Mouse (Mus musculus) liver, embryonic 12.5 days (tissue): ENCODE data around the gene Ubash3a. TPM values are rescaled to one million over a fixed set of nuclear protein-coding genes. Genes with fewer than 3 reads are reported as not detected.

Experiments
- ATAC-seq: fragments of 200-750 bp; cut with Nextera tagmentation; 2 replicates; pipeline ENCODE4 v1.8.0; 2017; ENCODE audit warnings: moderate number of reproducible peaks, mild to moderate bottlenecking, moderate library complexity
- H3K27ac ChIP-seq: fragments of 300-500 bp; sonication (generic); 2 replicates; pipeline ENCODE4 v1.5.1; 2016; ENCODE audit warnings: mild to moderate bottlenecking
- H3K27me3 ChIP-seq: fragments of 300-500 bp; sonication (generic); replicated peaks from 2 replicates; pipeline ENCODE4 v1.6.1; 2016; ENCODE audit warnings: mild to moderate bottlenecking, moderate library complexity
- H3K36me3 ChIP-seq: fragments of 300-500 bp; sonication (generic); 2 replicates; pipeline ENCODE4 v1.6.1; 2016; ENCODE audit warnings: mild to moderate bottlenecking, moderate library complexity
- H3K4me1 ChIP-seq: fragments of 300-500 bp; sonication (generic); 2 replicates; pipeline ENCODE4 v1.6.1; 2016
- H3K4me2 ChIP-seq: fragments of 300-500 bp; sonication (generic); 2 replicates; pipeline ENCODE4 v1.6.1; 2016; ENCODE audit warnings: mild to moderate bottlenecking, moderate library complexity
- H3K4me3 ChIP-seq: fragments of 300-500 bp; sonication (generic); 2 replicates; pipeline ENCODE4 v1.5.1; 2016; ENCODE audit warnings: mild to moderate bottlenecking, moderate library complexity
- H3K9ac ChIP-seq: fragments of 300-500 bp; sonication (generic); 2 replicates; pipeline ENCODE4 v1.6.1; 2016; ENCODE audit warnings: mild to moderate bottlenecking, moderate library complexity
- H3K9me3 ChIP-seq: fragments of 300-500 bp; sonication (generic); replicated peaks from 2 replicates; pipeline ENCODE4 v1.6.1; 2016; ENCODE audit warnings: mild to moderate bottlenecking, moderate library complexity
- WGBS: fragments of 180-500 bp; shearing (Covaris S2); methylation state at CpG from one replicate; pipeline ENCODE4 v1.1.7; 2016; ENCODE audit not compliant: insufficient replicate concordance; 5-methylcytosine and 5-hydroxymethylcytosine counted together
- polyA plus RNA-seq: library from polyadenylated mRNA; unstranded; fragments of >200 nt; fragmentation: Nextera tagmentation; extraction: Ambion mirVana; gene quantifications from 2 replicates; pipeline ENCODE4 v1.2.1, GENCODE M21; 2016

The Ubash3a gene
- polyA plus RNA-seq, 1 experiment from 2014 or later, result 25.6 TPM

- H3K4me3 ChIP-seq, result no peak overlapping the region
- no peaks in the 10 kb centered on the region for H3K9me3 ChIP-seq
- no peak overlapping the region for H3K27ac ChIP-seq
- no peaks in the 10 kb centered on the region for H3K4me1 ChIP-seq
- H3K27me3 ChIP-seq, result no peaks in the 10 kb centered on the region
- 54% methylated on average over 5 of the region's 5 CpGs for WGBS
- ATAC-seq, result no peak
- no peaks in the 10 kb centered on the region for H3K36me3 ChIP-seq
- H3K9ac ChIP-seq, result no peak overlapping the region
- no peak overlapping the region for H3K4me2 ChIP-seq
These were observed 46.3 kb downstream of the Ubash3a start for GRCm38 (mm10) chr17:31253951-31254350.

GRCm38 (mm10) chr17:31254463-31254931 is 46.8 kb downstream of the Ubash3a start:
- Histone ChIP-seq H3K27me3 (no peaks in the 10 kb centered on the region), H3K4me1 (no peaks in the 10 kb centered on the region), H3K27ac (no peak overlapping the region), H3K4me3 (no peak overlapping the region), H3K36me3 (no peaks in the 10 kb centered on the region), H3K9me3 (no peaks in the 10 kb centered on the region), H3K4me2 (no peak overlapping the region), H3K9ac (no peak overlapping the region)
- no peak for ATAC-seq
- WGBS, result 25% methylated on average over 9 of the region's 9 CpGs

GRCm38 (mm10) chr17:31257149-31257548 is 49.5 kb downstream of the Ubash3a start:
- no peak overlapping the region for H3K4me3 ChIP-seq
- ATAC-seq, result no peak

GRCm38 (mm10) chr17:31257898-31258297 is 50.2 kb downstream of the Ubash3a start:
- ATAC-seq, result no peak
- no peak overlapping the region for H3K9ac ChIP-seq
- no peaks in the 10 kb centered on the region for H3K36me3 ChIP-seq
- H3K9me3 ChIP-seq, result no peaks in the 10 kb centered on the region
- no peak overlapping the region for H3K4me2 ChIP-seq
- no peaks in the 10 kb centered on the region for H3K27me3 ChIP-seq
- H3K4me3 ChIP-seq, result no peak overlapping the region
- no peak overlapping the region for H3K27ac ChIP-seq
- 84% methylated on average over 12 of the region's 12 CpGs for WGBS
- peaks cover 8% of the 10 kb centered on the region; the same call in 1 of the 2 replicates for H3K4me1 ChIP-seq

More at GRCm38 (mm10) chr17:31257149-31257548, 49.5 kb downstream of the Ubash3a start:
- no peak overlapping the region for H3K4me2 ChIP-seq
- H3K9me3 ChIP-seq, result no peaks in the 10 kb centered on the region
- peaks cover 8% of the 10 kb centered on the region; the same call in 1 of the 2 replicates for H3K4me1 ChIP-seq
- no peak overlapping the region for H3K9ac ChIP-seq
- H3K27ac ChIP-seq, result no peak overlapping the region
- H3K27me3 ChIP-seq, result no peaks in the 10 kb centered on the region
- H3K36me3 ChIP-seq, result no peaks in the 10 kb centered on the region
- WGBS, result 41% methylated on average over 1 of the region's 1 CpGs

- ATAC-seq, result no peak
- Histone ChIP-seq H3K9me3 (no peaks in the 10 kb centered on the region), H3K36me3 (no peaks in the 10 kb centered on the region), H3K4me3 (no peak overlapping the region), H3K9ac (no peak overlapping the region), H3K4me2 (no peak overlapping the region), H3K27ac (no peak overlapping the region), H3K4me1 (peaks cover 8% of the 10 kb centered on the region; the same call in 1 of the 2 replicates), H3K27me3 (no peaks in the 10 kb centered on the region)
- WGBS, result 72% methylated on average over 9 of the region's 9 CpGs
These were observed 50.7 kb downstream of the Ubash3a start for GRCm38 (mm10) chr17:31258310-31258865.

GRCm38 (mm10) chr17:31259145-31259544 is 51.5 kb downstream of the Ubash3a start:
- Histone ChIP-seq H3K4me2 (no peak overlapping the region), H3K27me3 (no peaks in the 10 kb centered on the region), H3K27ac (no peak overlapping the region), H3K9me3 (no peaks in the 10 kb centered on the region), H3K36me3 (no peaks in the 10 kb centered on the region), H3K9ac (no peak overlapping the region), H3K4me3 (no peak overlapping the region), H3K4me1 (peaks cover 8% of the 10 kb centered on the region; the same call in 1 of the 2 replicates)
- ATAC-seq, result no peak
- 83% methylated on average over 4 of the region's 4 CpGs for WGBS

- 44% methylated on average over 4 of the region's 4 CpGs for WGBS
- H3K27ac ChIP-seq, result no peak overlapping the region
- no peaks in the 10 kb centered on the region for H3K9me3 ChIP-seq
- no peak for ATAC-seq
- no peaks in the 10 kb centered on the region for H3K27me3 ChIP-seq
- H3K36me3 ChIP-seq, result no peaks in the 10 kb centered on the region
- peaks cover 8% of the 10 kb centered on the region; the same call in 1 of the 2 replicates for H3K4me1 ChIP-seq
- no peak overlapping the region for H3K4me3 ChIP-seq
- H3K4me2 ChIP-seq, result no peak overlapping the region
- no peak overlapping the region for H3K9ac ChIP-seq
These were observed 52.2 kb downstream of the Ubash3a start for GRCm38 (mm10) chr17:31259825-31260224.

GRCm38 (mm10) chr17:31260430-31260829 is 52.8 kb downstream of the Ubash3a start:
- Histone ChIP-seq H3K27ac (no peak overlapping the region), H3K4me1 (peaks cover 11% of the 10 kb centered on the region; the same call in 1 of the 2 replicates), H3K36me3 (no peaks in the 10 kb centered on the region), H3K9me3 (no peaks in the 10 kb centered on the region), H3K4me2 (no peak overlapping the region), H3K27me3 (no peaks in the 10 kb centered on the region; the same call in 1 of the 2 replicates), H3K9ac (no peak overlapping the region), H3K4me3 (no peak overlapping the region)
- WGBS, result 75% methylated on average over 7 of the region's 7 CpGs
- no peak for ATAC-seq

GRCm38 (mm10) chr17:31261352-31261751 is 53.7 kb downstream of the Ubash3a start:
- WGBS, result 67% methylated on average over 6 of the region's 6 CpGs
- no peak overlapping the region for H3K27ac ChIP-seq
- H3K36me3 ChIP-seq, result no peaks in the 10 kb centered on the region
- H3K4me3 ChIP-seq, result no peak overlapping the region
- H3K9ac ChIP-seq, result no peak overlapping the region
- peaks cover 11% of the 10 kb centered on the region; the same call in 1 of the 2 replicates for H3K4me1 ChIP-seq
- no peak overlapping the region for H3K4me2 ChIP-seq
- no peak; the same call in 1 of the 2 replicates for ATAC-seq
- H3K27me3 ChIP-seq, result no peaks in the 10 kb centered on the region; the same call in 1 of the 2 replicates
- H3K9me3 ChIP-seq, result no peaks in the 10 kb centered on the region

- WGBS, result 66% methylated on average over 5 of the region's 5 CpGs
- no peak overlapping the region for H3K4me3 ChIP-seq
- no peak for ATAC-seq
- H3K9ac ChIP-seq, result no peak overlapping the region
- peaks cover 11% of the 10 kb centered on the region; the same call in 1 of the 2 replicates for H3K4me1 ChIP-seq
- H3K9me3 ChIP-seq, result no peaks in the 10 kb centered on the region
- H3K36me3 ChIP-seq, result no peaks in the 10 kb centered on the region
- H3K27ac ChIP-seq, result no peak overlapping the region
- H3K4me2 ChIP-seq, result no peak overlapping the region
- H3K27me3 ChIP-seq, result no peaks in the 10 kb centered on the region; the same call in 1 of the 2 replicates
These were observed 55.0 kb downstream of the Ubash3a start for GRCm38 (mm10) chr17:31262715-31263114.

- ATAC-seq, result no peak
- Histone ChIP-seq H3K36me3 (no peaks in the 10 kb centered on the region), H3K9ac (no peak overlapping the region), H3K27me3 (no peaks in the 10 kb centered on the region; the same call in 1 of the 2 replicates), H3K27ac (no peak overlapping the region), H3K4me1 (peaks cover 11% of the 10 kb centered on the region; the same call in 1 of the 2 replicates), H3K4me3 (no peak overlapping the region), H3K4me2 (no peak overlapping the region), H3K9me3 (no peaks in the 10 kb centered on the region)
- WGBS, result 71% methylated on average over 5 of the region's 5 CpGs
These were observed 56.1 kb downstream of the Ubash3a start for GRCm38 (mm10) chr17:31263770-31264169.

GRCm38 (mm10) chr17:31264372-31264771 is 56.7 kb downstream of the Ubash3a start:
- Histone ChIP-seq H3K27ac (no peak overlapping the region), H3K4me1 (peaks cover 11% of the 10 kb centered on the region; the same call in 1 of the 2 replicates), H3K27me3 (no peaks in the 10 kb centered on the region; the same call in 1 of the 2 replicates), H3K4me3 (no peak overlapping the region), H3K9ac (no peak overlapping the region), H3K4me2 (no peak overlapping the region), H3K9me3 (no peaks in the 10 kb centered on the region), H3K36me3 (no peaks in the 10 kb centered on the region)
- ATAC-seq, result no peak
- WGBS, result 55% methylated on average over 6 of the region's 6 CpGs
